Mouse (Mus musculus): ENCODE measurements at regions not wholly inside any gene's neighbourhood (a gene's known extent, or its start where the extent isn't known, plus 50 kb on each side); places are given as distances from the start of the nearest gene placed in this dataset.

DNA sequence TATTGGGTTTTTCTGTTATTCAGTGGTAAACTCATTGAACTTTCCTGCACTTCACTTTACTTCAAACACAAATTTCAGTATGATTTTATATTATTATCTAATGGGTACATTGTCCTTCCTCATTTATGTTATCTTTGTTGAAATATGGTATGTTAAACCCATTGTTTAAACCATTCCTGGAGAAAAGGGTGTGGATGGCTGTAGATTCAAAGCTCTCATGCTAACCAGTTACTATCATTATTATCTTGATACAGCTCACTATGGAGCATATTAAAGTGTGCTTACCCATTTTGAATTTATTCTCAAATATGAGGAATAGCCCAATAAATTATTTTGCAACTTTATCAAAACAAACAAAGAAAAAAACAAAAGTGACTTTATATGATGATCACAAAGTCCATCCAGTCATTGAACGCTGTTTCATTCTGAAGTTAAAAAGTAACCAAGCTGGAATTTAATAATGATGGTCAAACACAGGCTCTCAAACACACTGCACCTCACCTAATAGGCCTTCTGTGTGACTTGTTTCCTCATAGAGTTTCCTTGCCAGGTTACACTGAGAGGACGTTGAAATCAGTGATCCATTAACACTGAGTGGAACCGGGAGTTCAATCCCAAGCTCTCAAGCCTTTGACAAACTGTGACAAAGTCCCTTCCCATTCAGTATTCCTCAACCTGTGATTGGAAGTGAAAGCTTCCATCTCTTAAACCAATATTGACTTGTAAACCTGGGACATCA, 673.3 kb upstream of the Nectin3 start:
- TF ChIP-seq CTCF (IDR thresholded peaks at IDR 0.05; ENCODE audit: low read depth) (no peak), EP300 (optimal IDR thresholded peaks at IDR 0.05) (no peak)

Data from stomach, postnatal 0 days (tissue).